Mouse (Mus musculus): ENCODE data around the gene Iqcd. TPM values are rescaled to one million over a fixed set of nuclear protein-coding genes. Genes with fewer than 3 reads are reported as not detected.

Gene Iqcd
- polyA plus RNA-seq, 1 experiment = 0.33 TPM

DNA sequence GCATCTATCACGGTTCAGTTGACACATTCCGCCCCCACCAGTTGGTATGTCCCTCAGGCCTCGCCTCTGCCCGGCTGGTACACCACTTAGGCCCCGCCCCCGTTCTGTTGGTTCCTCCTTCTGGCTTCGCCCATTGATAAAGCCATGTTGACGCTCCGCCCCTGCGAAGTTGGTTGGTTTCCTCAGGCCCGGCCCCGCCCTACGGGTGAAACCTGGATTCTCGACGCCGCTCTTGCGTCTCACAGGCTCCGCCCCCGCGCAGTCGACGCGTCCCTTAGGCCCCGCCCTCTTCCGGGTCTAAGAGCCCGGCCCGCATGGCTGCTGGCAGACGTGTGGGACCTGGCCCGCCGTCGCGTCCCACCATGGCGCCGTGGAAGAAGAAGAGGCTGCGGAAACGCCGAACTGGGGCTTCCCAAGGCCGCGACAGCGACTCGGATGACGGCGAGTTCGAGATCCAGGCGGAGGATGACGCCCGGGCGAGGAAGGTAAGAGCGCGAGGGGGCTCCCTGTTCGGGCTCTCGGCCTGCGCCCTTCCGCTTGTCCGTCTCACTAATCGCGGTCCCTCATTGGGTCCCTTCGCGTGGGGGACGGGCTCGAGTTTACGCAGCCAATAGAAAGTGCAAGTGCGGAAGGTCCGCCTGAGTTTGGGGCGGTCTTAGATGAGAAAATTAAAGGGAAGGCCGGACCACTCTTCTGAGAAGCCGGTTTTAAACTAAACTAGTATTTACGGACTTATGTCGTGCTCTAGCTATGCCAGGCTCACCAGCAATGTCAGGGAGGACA is 24.2 kb downstream of the Iqcd start:
- Histone ChIP-seq H3K4me3 (ENCODE audit: insufficient read depth, poor library complexity, severe bottlenecking) (peak overlapping the region; percentile 65), H3K79me2 (ENCODE audit: control insufficient read depth, insufficient read depth) (peaks cover 58% of the 10 kb centered on the region), H3ac (ENCODE audit: control insufficient read depth, insufficient read length, low read depth) (peak overlapping the region; percentile 99), H3K27me3 (ENCODE audit: control insufficient read depth, insufficient read depth, insufficient read length) (no peaks in the 10 kb centered on the region), H3K36me3 (ENCODE audit: control insufficient read depth, insufficient read depth) (no peaks in the 10 kb centered on the region), H3K79me3 (ENCODE audit: low read depth) (peaks cover 33% of the 10 kb centered on the region)
- no peak for TF ChIP-seq FOSL1 (IDR thresholded peaks at IDR 0.05; ENCODE audit: insufficient read depth, low read length, poor library complexity, severe bottlenecking)
- no peak for TF ChIP-seq CTCF (IDR thresholded peaks at IDR 0.05; ENCODE audit: control insufficient read depth, insufficient read depth, insufficient read length)
- no peak for TF ChIP-seq MYOD1 (IDR thresholded peaks at IDR 0.05; ENCODE audit: control insufficient read depth, insufficient read length, low read depth)
- TF ChIP-seq MYOG (IDR thresholded peaks at IDR 0.05; ENCODE audit: control insufficient read depth, extremely low read depth, insufficient read length) = no peak
- TF ChIP-seq MAX (IDR thresholded peaks at IDR 0.05) = peak; percentile 17
- TF ChIP-seq CEBPB (IDR thresholded peaks at IDR 0.05; ENCODE audit: low read depth) = no peak
- no peak for TF ChIP-seq USF1 (IDR thresholded peaks at IDR 0.05; ENCODE audit: low read depth)

DNA sequence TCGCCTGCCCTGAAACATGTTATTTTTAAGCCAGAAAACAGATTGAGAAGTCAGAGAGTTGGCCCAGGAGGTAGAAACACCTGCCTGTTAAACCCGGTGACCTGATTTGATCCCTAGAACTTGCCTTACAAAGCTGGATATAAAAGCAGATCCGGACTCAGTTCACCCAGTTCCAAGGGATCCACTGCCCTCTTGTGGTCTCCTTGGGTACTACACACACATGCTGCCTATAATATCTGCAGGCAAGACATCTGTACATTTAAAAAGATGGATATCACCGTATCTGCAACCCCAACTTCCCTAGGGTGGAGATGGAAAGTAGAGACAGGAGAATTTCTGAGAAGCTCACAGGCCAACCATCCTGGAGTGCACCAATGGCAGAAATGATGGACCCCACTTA is 27.1 kb downstream of the Iqcd start:
- peaks cover 33% of the 10 kb centered on the region for H3K79me3 ChIP-seq (ENCODE audit: low read depth)
- H3K36me3 ChIP-seq (ENCODE audit: control insufficient read depth, insufficient read depth) = peaks cover 26% of the 10 kb centered on the region

DNA sequence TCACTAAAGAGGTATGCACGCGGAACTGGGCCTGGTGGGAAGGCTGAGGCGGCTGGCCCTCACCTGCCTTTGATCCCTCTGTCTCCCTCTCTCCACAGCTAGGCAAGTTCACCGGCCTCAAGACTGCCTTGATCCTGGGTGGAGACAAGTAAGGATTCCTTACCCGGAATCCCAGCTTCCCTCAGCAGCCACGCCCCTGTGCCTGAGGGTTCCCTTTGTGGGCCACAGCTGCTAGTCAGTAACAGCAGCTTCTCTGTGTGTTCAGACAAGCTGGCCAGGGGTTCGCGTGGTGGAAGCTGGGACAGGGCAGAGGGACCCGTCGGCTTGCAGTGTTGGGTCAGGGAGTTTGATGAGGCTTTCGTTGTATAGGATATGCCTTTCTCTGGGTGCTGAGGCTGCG is 30.0 kb downstream of the Iqcd start:
- H3K36me3 ChIP-seq (ENCODE audit: control insufficient read depth, insufficient read depth) = peaks cover 47% of the 10 kb centered on the region
- no peak overlapping the region for H3K4me3 ChIP-seq (ENCODE audit: insufficient read depth, poor library complexity, severe bottlenecking)
- peaks cover 26% of the 10 kb centered on the region for H3K79me3 ChIP-seq (ENCODE audit: low read depth)
- H3K27me3 ChIP-seq (ENCODE audit: control insufficient read depth, insufficient read depth, insufficient read length) = no peaks in the 10 kb centered on the region
- no peak overlapping the region for H3ac ChIP-seq (ENCODE audit: control insufficient read depth, insufficient read length, low read depth)
- TF ChIP-seq CEBPB (IDR thresholded peaks at IDR 0.05; ENCODE audit: low read depth) (no peak), MYOD1 (IDR thresholded peaks at IDR 0.05; ENCODE audit: control insufficient read depth, insufficient read length, low read depth) (no peak), FOSL1 (IDR thresholded peaks at IDR 0.05; ENCODE audit: insufficient read depth, low read length, poor library complexity, severe bottlenecking) (no peak), CTCF (IDR thresholded peaks at IDR 0.05; ENCODE audit: control insufficient read depth, insufficient read depth, insufficient read length) (no peak), MYOG (IDR thresholded peaks at IDR 0.05; ENCODE audit: control insufficient read depth, extremely low read depth, insufficient read length) (no peak), MAX (IDR thresholded peaks at IDR 0.05) (no peak), USF1 (IDR thresholded peaks at IDR 0.05; ENCODE audit: low read depth) (no peak)
- peaks cover 37% of the 10 kb centered on the region for H3K79me2 ChIP-seq (ENCODE audit: control insufficient read depth, insufficient read depth)

More for the DNA sequence above, 27.1 kb downstream of the Iqcd start:
- peaks cover 57% of the 10 kb centered on the region for H3K79me2 ChIP-seq (ENCODE audit: control insufficient read depth, insufficient read depth)
- H3ac ChIP-seq (ENCODE audit: control insufficient read depth, insufficient read length, low read depth) = no peak overlapping the region
- TF ChIP-seq FOSL1 (IDR thresholded peaks at IDR 0.05; ENCODE audit: insufficient read depth, low read length, poor library complexity, severe bottlenecking) (no peak), MYOD1 (IDR thresholded peaks at IDR 0.05; ENCODE audit: control insufficient read depth, insufficient read length, low read depth) (no peak), CEBPB (IDR thresholded peaks at IDR 0.05; ENCODE audit: low read depth) (no peak)
- no peak overlapping the region for H3K4me3 ChIP-seq (ENCODE audit: insufficient read depth, poor library complexity, severe bottlenecking)
- no peaks in the 10 kb centered on the region for H3K27me3 ChIP-seq (ENCODE audit: control insufficient read depth, insufficient read depth, insufficient read length)

DNA sequence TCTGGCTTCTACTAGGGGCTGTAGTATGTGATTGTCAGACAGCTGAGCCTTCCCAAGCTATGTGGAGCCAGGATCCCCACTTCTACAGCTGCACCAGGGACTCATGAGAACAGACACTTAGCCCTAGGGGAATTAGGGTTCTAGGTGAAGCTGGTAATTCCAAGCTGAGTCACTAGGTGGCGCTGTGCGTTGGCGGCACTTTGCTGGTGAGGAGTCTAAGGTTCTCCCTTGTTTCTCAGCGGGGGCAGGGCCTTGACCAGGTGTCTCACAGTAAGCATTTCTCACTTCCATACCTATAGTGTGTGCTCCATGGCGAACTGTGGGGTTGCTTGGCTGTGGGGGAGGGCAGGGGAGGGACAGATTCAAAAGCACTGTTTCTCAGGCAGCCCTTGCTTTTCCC is 30.4 kb downstream of the Iqcd start:
- H3K4me3 ChIP-seq (ENCODE audit: insufficient read depth, poor library complexity, severe bottlenecking) = no peak overlapping the region
- peaks cover 33% of the 10 kb centered on the region for H3K79me2 ChIP-seq (ENCODE audit: control insufficient read depth, insufficient read depth)
- peaks cover 23% of the 10 kb centered on the region for H3K79me3 ChIP-seq (ENCODE audit: low read depth)
- H3ac ChIP-seq (ENCODE audit: control insufficient read depth, insufficient read length, low read depth) = no peak overlapping the region
- no peak for TF ChIP-seq USF1 (IDR thresholded peaks at IDR 0.05; ENCODE audit: low read depth)
- TF ChIP-seq MAX (IDR thresholded peaks at IDR 0.05) = no peak
- TF ChIP-seq FOSL1 (IDR thresholded peaks at IDR 0.05; ENCODE audit: insufficient read depth, low read length, poor library complexity, severe bottlenecking) = no peak
- TF ChIP-seq MYOG (IDR thresholded peaks at IDR 0.05; ENCODE audit: control insufficient read depth, extremely low read depth, insufficient read length) = no peak
- TF ChIP-seq CEBPB (IDR thresholded peaks at IDR 0.05; ENCODE audit: low read depth) = no peak
- peak; percentile 72 for TF ChIP-seq CTCF (IDR thresholded peaks at IDR 0.05; ENCODE audit: control insufficient read depth, insufficient read depth, insufficient read length)
- H3K27me3 ChIP-seq (ENCODE audit: control insufficient read depth, insufficient read depth, insufficient read length) = no peaks in the 10 kb centered on the region
- H3K36me3 ChIP-seq (ENCODE audit: control insufficient read depth, insufficient read depth) = peaks cover 51% of the 10 kb centered on the region

DNA sequence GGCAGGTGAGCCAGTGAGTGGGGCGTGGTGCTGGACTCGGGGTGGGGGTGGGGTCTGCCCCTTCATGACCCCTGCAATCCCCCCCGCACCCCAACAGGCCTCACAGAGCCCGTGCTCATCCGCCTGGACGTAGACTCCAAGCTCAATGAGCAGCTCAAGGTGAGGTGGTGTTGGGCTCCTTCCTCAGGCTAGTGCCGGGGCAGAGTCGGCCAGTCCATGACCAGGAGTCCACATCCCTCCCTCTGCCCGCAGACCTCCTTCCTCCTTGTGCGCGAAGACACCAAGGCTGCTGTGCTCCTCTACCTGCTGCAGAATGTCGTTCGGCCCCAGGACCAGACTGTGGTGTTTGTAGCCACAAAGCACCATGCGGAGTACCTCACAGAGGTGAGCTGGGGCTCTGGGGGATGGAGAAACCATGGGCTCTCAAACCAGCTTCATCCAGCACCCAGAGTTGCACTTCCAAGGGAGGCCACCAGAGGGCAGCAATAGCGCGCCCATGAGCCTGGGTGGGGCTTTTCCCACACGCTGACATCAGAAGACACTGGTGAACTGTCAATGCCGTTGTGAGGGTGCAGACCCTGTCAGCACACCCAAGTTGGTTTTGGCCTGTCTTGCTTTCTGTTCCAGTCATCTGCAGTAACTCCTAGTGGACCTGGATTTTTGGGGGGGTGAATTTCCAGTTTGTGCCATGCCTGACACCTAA is 31.7 kb downstream of the Iqcd start:
- Histone ChIP-seq H3K36me3 (ENCODE audit: control insufficient read depth, insufficient read depth) (peaks cover 64% of the 10 kb centered on the region), H3K4me3 (ENCODE audit: insufficient read depth, poor library complexity, severe bottlenecking) (no peak overlapping the region), H3ac (ENCODE audit: control insufficient read depth, insufficient read length, low read depth) (no peak overlapping the region), H3K79me2 (ENCODE audit: control insufficient read depth, insufficient read depth) (peaks cover 19% of the 10 kb centered on the region), H3K79me3 (ENCODE audit: low read depth) (peaks cover 10% of the 10 kb centered on the region), H3K27me3 (ENCODE audit: control insufficient read depth, insufficient read depth, insufficient read length) (no peaks in the 10 kb centered on the region)
- TF ChIP-seq CEBPB (IDR thresholded peaks at IDR 0.05; ENCODE audit: low read depth) (no peak), CTCF (IDR thresholded peaks at IDR 0.05; ENCODE audit: control insufficient read depth, insufficient read depth, insufficient read length) (peak; percentile 86), MYOG (IDR thresholded peaks at IDR 0.05; ENCODE audit: control insufficient read depth, extremely low read depth, insufficient read length) (no peak), USF1 (IDR thresholded peaks at IDR 0.05; ENCODE audit: low read depth) (no peak)
